Mouse (Mus musculus) c-Kit-positive CD71-negative TER-119-negative erythroid progenitor cells, embryonic 14.5 days (primary cell): ENCODE data around the gene Ltc4s.

Experiments used
- DNase-seq: peaks from one replicate; pipeline ENCODE4 v3.0.0-alpha.2; 2013; ENCODE audit warnings: low read depth

The Ltc4s gene

DNA sequence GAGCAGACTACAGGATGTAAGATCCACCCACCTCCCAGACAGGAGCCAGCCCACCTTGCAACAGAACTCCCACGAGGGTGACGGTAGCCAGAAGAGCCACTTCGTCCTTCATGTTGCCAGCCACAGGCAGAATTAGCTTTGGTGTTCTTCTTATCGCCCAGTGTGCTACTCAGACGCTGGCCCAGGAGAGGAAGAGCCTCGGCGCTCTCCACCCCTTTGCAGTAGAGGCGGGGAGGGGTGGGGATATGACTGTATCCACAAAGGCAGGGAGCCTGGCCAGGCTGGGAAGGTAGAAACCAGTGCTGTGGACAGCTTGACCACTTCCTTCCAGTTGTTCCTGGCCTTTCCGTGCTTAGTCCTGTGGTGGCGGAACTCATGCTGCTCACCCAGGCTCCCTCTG, at the start of gene Ltc4s:
TSS of gene Ltc4s (minus strand) at position 293 of the 400 bp plus-strand sequence.
- DNase-seq = no peak

DNA sequence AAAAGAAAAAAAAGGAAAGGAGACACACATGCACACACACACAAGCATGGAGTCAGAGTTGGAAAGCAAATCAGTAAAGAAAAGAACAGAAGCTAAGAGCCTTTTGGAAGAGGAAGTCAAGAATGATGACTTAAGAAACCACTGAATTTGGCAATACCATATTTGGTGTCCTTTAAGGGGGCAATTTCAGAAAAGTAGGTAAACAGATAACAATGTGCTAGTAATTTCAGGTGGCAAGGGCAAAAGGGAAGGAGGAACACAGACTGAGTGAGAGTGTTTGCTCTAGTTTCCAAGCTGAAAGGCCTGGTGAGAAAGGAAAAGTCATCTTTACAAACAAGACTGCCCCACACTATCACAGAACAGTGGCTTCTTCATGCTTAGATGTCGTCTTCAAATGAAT, 48.0 kb upstream of the Ltc4s start:
- peak; percentile 40 for DNase-seq

DNA sequence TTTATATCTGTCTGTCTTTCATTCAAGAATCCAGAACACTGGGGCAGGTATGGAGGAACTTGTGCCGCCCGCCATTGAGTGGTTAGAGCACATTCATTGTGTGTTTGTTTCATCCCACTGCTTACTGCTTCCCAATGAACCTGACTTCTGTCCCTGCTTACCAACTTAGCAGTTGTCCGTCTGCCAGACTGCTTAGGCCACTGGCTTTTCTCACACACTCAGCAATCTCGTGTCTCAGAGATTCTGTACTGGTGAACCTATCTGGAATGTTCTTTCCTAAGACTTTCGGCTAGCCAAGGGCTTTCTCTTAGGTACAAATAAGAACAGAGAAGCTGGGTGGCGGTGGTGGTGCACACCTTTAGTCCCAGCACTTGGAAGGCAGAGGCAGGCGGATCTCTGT, 47.3 kb upstream of the Ltc4s start:
- no peak for DNase-seq

DNA sequence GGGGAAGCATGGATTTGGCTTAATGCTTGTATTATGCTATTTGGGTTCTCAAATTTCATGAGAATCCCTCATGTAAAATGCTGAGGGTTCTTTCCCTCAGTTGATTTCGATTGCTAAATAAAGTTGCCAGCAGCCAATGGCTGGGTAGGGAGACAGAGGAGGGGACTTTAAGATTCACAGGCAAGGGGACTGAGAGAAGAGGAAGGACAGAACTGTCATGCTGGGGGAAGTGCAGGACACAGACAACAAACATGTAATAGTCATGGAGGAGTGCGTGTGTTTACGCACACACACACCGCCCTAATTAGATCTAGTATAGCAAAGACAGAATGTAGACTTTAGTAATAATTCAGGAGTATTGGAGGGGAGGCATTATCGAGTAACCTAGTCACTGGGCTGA, 46.8 kb upstream of the Ltc4s start:
- DNase-seq = no peak

DNA sequence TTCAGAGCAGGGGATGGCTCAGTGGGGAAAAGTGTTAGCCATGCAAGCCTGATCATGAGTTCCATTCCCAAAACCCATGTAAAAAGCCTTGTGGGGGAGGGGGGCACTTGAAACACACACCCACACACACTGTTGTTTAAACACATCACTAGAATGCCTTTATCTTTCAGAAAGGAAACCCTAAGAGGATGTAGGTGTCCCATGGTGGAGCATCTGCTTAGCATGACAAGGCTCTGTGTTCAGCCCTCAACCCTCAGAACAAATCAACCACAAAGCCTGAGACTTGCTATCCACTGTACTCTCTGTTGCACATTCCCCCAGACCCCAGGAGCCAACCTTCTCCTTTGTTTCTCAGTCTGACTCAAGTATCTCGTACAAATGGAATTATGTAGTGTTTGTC, 41.6 kb upstream of the Ltc4s start:
- no peak for DNase-seq

DNA sequence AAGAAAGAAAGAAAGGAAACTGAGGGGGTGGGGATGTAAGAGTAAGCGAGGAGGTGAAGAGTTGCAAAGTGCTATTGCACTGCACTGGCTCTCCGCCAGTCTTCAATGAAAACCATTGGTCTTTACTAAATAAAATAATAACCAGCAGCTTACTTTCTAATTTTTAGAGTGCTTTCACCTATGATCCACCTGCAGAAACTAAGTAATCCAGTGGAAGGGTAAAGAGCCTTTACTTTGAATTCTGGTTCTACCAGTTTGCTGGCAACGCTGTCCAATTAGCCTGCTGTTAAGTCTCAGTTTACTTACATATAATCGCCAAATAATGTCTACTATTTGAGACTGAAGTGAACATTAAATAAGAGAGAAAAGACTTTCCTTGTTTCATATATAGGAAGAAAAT, 40.6 kb upstream of the Ltc4s start:
- DNase-seq = no peak

DNA sequence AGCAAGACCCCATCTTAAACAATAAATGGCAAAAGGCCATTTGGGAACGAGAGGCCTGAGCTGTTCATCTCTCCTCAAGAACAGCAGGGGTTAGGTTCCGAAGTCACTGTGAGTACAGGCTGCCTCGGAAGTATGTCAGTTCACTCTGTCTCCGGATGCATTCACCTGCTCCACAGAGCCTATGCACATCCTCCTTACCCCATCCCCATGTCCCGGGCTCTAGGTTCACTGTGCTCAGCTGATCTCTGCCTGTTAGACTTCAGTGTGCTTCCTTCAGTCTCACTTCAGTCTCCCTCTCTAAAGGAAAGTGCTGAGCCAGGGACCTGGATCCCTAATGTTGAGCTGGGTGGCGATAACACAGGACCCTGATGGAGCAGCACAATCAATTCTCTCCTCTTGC, 39.3 kb upstream of the Ltc4s start:
- no peak for DNase-seq

DNA sequence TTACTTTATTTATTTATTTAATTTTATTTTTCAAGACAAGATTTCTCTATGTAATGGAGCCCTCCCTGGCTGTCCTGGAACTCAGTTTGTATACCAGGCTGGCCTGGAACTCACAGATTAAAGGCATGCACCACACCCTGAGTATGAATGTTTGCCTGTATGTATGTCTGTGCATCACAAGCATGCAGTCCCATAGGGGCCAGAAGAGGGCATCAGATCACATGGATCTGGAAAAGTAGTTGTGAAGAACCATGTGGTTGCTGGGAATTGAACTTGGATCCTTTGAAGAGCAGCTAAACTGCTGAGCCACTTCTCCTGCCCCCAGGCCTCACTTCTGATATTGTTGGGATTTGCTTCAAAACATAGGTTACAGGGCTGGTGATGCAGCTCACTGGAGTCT, 38.6 kb upstream of the Ltc4s start:
- no peak for DNase-seq

DNA sequence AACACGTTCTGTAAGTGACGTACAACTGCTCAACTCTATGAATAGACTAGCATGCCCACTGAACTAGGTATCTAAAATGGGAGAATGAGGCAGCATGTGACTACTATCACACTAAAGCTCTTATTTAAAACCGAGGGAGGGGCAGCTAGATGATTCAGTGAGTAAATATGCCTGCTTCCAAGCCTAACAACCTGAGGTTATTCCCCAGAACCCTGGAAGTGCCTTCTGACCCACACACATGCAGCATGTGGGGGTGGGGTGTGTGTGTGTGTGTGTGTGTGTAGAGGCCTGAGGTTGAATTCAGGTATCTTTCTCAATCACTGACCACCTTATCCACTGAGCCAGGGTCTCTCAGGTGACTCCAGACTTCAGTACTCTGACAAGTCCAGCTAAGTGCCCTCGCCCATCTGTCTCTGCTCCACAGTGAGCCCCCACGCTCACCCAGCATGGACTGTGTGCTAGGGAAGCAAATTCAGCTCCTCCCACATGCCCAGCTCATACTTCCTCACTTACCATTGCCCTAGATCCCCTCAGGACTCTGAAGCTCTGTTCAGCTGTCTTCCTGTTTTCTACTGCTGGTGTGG, 37.2 kb upstream of the Ltc4s start:
- DNase-seq = no peak

DNA sequence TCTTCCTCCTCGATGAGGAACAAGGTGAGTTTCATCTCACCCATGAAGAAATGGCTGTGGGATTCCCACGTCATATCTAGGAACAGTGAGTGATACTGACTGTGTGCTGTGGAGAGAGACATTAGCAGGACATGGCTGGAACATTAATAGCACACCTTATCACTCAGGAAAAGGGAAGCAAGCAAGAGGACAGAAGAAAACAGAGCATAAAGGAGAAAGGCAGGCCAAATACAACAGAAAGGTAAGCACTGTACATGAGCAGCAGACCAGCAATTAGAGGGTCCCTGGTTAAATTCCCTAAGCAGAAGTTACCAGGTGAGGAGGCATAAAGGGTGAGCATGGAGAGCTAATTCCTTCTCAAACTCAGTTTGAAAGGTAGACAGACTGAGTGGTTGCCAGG, 36.7 kb upstream of the Ltc4s start:
- no peak for DNase-seq

DNA sequence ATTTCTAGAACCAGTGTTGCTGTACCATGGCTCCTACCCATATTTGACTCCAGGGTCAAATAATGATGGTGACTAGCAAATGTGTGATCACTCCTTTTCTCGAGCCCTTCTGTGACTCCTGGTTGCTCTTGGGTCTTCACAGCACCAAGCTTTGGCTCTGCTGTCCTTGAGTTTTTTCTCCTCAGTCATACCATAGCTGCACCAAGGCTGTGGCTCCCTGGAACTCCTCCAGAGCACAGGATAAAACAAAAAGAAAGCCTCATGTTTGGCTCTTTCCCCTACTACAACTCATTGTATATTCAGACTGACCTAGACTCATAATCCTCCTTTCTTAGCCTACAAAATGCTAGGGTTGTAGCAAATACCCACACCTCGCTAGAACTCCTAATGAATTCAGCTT, 34.4 kb upstream of the Ltc4s start:
- no peak for DNase-seq

DNA sequence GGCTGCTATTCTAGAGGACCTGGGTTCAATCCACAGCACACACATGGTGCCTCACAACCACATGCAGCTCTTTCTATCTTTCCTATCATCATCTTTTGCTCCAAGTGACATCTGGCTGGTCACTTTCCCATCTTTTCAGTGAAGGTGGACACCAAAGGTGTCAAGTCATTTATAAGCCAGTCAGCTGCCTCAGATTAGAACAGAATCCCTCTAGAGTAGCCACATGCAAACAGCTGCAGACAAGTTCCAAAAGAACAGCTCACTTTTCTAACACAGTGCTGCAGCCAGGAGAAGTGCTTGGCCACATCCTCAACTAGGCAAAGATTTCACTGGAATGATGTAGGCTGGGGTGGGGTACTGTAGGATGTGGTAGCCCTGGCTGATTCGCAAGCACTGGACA, 31.5 kb upstream of the Ltc4s start:
- no peak for DNase-seq

DNA sequence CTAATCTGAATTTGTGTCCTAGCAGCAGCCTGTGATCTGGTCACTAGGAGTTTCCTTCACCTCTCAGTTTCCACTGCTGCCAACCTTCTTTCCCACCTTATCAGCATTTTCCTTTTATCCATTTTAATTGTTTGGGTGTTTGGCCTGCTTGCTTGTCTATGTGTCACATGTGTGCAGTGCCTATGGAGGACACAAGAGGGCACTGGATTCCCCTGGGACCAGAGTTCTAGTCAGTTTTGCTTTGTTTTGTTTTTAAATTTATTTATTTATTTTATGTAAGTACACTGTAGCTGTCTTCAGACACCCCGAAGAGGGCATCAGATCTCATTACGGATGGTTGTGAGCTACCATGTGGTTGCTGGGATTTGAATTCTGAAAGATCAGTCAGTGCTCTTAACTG, 30.7 kb upstream of the Ltc4s start:
- DNase-seq = no peak

DNA sequence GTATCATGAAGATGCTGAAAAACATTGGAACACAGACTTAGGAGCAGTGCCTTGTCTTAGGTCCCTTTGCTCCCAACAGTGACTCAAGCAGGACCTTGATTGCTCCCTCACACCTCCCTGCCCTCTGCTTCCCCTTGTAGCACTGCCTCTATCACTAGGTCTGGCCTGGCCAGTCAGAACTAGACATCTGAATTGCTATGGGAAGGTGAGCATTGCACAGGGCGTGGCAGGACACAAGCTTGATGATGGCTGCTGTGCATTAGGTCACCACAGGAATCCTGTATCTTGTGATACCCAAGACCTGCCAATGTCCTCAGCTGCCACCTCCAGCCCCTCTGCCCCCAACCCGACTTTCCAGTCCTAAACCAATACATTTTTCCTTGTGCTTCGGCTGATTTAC, 28.6 kb upstream of the Ltc4s start:
- DNase-seq = no peak

DNA sequence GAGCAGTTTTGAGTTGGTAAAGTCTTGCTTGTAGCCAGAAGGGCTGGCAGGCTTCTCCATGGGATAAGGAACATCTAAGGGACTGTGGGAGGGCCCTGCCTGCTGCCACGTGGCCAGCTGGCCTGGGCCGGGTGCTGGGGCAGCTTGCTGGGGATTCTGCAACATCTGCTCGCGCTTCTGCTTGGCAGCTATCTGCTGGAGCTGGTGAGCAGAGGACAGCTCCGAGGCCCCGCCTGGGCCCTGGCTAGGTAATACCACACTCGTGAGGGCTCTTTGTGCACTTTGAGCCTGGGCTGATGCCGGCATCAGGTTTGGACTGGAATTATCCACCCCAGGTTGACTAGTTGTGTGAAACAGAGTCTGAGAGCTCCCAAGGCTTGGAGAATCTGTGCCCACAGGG, 27.5 kb upstream of the Ltc4s start:
- no peak for DNase-seq

DNA sequence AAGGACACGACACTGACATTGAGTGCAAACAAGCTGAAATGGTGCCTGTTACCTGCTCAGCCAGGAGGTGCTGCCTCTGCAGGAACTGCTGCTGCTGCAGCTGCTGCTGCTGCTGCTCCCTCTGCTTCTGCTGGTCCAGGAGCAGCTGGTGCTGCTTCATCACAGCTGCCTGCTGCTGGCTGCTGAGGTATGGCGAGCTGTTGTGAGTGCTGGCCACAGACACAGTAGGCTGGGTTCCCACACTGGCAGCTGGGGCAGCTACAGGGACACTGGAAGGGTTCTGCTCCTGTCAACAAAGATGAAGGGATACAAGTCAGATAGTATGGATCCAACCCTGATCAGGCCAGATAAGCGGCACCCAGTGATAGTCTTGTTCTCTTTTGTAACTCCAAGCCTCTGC, 24.8 kb upstream of the Ltc4s start:
- no peak for DNase-seq

DNA sequence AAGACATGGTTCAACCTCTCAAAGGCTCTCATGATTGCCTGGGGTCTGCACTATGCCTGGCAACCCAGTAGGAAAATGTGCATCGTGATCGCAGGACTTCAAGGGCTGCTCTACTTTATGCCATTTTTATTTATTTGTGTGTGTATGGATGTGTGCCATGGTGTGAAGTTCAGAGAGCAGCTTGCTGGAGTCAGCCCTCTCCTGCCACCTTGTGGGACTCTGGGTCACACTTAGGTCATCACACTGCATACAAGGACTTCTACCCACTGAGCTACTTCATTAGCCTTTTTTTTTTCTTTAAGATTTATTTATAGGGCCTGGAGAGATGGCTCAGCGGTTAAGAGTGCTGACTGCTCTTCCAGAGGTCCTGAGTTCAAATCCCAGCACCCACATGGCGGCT, 23.6 kb upstream of the Ltc4s start:
- DNase-seq = no peak

DNA sequence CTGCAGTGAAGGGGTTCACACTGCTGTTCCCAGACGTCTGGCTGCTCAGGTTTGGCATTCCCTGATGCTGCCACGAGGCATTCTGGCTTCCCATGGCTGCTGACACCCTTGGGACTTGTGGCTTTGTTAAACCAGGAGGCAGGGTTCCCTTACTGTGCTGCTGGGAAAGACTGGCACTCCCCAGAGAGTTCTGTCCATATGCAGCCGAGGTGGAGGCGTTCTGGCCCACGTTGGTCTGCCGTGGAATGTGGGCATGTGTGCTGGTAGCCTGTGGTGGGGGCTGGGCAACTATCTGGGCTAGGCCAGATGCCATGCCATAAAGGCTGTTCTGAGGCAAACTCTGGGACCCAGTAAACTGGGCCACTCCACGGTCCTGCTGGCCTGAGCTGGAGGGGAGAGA, 19.9 kb upstream of the Ltc4s start:
- no peak for DNase-seq

DNA sequence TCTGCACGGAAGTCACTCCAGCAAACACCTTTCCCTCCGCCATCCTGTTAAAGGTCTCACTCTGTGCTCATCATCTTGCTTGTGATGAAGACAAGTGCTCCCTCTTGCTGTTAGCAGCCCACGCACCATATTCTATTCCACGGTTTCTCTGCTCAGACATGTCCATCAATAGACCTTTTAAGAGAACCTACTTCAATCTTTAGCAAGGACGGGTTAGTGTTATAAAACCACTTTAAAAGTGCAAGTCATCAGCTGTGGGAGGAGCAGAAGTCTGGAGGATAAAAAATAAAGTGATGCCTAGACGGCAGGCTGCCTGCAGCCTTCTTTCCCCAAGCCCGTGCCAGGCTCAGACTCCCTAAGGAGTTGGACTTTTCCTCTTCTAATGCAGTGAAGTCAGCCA, 18.2 kb upstream of the Ltc4s start:
- no peak for DNase-seq

DNA sequence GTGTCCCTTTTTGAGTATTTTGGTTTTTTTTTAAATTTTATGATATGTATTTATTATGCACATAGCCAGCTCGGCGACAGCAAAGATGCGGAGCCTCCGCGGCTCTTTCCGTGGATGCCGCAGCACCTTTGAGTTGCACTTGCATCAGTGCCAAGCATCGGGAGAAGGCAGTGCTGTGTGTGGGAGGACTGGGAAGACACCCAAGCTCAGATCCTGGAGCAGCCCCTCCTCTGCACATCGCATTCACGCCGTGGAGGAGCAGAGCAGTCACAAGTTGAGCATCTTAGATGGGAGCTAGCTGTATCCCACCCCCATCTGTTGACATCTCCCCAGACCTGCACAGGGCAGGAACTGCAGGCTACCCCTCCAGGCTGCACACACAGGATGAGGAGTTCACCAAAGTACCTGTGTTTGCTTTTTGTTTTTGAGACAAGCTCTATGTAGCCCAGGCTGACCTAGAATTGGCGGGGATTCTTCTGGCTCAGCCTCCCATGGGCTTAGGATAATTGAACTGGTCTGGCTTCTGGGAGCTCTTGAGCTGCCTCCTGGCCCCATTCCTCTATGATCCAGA, 15.7 kb upstream of the Ltc4s start:
- no peak for DNase-seq

DNA sequence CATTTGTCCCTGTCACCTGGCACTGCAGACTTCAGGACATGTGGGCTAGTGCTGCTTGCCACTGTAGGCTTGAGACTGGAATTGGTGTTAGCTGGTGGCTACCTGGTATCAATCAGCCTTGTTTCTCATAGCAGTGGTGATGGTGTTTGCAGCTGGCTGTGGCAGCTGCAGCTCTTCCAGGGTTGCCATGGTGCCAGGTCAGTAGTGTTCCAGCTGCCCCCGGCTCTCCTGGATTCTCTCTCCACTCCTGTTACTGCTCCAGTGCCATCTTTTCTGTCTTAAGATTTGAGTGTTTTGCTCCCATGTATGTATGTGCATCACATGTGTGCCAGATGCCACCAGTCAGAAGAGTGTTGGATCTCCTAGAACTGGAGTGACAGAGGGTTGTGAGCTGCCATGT, 15.0 kb upstream of the Ltc4s start:
- no peak for DNase-seq

DNA sequence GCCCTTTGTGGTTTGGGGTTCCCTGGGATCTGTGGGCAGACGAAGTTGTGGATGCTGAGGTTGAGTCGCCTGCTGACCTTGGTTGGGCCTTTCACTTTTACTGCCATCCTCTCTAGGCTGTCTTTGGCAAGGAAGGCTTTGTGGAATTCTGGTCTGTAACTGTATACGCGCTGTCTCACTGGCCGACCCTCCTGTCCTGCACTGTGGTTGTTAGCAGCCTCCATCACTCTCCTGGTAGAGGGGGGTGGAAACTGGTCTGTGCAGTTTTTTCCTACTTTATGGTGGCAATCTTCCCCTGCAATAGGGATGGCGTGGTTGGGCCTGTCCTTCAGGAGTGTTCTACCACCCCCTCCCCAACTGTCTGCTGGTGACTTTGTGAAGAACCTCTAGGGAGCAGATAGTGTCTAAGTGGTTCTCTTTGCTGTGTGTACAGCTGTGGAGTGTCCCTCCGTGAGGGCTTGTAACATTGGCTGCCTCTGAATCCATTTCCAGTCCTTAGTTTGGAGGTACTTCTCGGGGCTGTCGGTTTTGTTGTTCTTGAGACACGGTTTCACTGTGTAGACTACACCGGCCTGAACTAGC, 14.4 kb upstream of the Ltc4s start:
- DNase-seq = no peak

DNA sequence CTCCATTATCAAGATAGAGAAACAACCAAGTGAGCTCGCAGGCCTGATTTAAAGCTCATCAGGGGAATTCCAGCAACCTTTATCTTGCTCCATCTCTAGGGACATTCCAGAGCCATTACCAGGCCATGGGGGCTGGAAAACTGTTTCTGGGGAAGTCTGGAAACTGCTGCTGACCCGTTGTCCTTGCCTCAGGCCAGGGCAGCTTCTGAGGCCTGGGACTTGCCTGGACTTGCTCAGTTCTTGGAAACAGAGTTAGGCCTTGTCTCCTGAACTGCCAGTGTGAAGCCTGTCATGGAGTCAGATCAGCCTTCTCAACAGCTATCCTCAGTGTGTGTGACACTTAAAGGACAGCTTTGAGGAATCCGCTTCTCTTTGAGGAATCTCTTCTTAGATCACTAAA, 13.8 kb upstream of the Ltc4s start:
- DNase-seq = no peak

DNA sequence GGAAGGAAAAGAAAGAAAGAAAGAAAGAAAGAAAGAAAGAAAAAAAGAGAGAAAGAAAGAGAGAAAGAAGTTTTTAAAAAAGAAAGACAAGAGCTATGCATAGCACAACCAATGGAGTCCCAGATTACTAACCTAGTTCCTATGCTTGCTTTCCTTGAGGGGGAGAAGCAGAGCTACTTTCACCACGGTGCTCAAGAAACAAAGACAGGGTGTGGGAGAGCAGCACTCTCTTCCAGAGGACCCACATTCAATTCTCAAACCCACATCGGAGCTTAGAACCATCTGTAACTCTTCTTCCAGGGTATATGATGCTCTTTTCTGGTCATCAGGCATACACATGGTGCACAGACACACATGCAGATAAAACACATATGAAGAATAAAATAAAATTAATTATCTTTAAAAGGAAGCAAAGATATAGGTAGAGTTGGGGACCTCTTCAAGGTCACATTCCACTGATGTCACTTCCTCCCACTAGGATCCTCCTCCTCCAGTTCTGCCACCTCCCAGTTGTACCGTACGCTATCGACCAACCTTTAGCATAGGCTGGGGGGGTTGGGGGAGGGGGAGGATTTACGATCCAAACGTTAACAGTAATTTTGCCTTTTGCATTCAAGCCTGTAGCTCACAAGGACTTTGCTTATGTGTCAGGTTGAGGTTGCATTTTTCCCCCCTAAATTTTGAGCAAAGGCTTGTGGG, 10.2 kb upstream of the Ltc4s start:
- no peak for DNase-seq
